Mouse (Mus musculus) gastrocnemius, postnatal 14 days (tissue): ENCODE measurements around the gene Lamtor4. TPM values are rescaled to one million over a fixed set of nuclear protein-coding genes. Genes with fewer than 3 reads are reported as not detected.

Experiments
- DNase-seq: peaks from one replicate; pipeline ENCODE4 v3.0.0; 2021; ENCODE audit warnings: mixed read lengths
- intact Hi-C: fragments of 180-260 bp; cut with DNase I; formaldehyde crosslinking; loops from one replicate; pipeline ENCODE4 v1.15.1; 2025; ENCODE audit warnings: low total_unique reads
- total RNA-seq, 2 experiments: library from RNA; stranded (reverse); gene quantifications; 2 replicates each; pipeline ENCODE4 v1.2.3; 2021

The Lamtor4 gene
- total RNA-seq, 2 experiments from 2014 or later: 52.6 to 60.5 TPM

DNA sequence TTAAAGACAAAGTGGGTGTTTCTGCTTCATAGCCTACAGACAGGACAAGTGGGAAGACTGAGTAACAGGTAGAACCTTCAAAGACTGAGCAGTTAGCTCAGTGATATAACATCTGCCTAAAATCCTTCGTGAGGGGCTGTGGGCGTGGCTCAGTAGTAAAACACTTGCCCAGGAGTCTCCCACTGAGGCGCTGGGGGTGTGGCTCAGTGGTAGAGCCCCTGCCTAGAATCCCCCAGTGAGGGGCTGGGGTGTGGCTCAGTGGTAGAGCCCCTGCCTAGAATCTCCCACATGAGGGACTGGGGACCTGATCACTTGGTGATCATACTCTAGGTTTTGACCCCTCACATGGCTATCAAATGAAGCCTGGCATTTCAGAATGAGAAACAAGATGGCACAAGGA is 2.8 kb downstream of the Lamtor4 start:
- intact Hi-C loops: no loop called here
- DNase-seq: no peak

DNA sequence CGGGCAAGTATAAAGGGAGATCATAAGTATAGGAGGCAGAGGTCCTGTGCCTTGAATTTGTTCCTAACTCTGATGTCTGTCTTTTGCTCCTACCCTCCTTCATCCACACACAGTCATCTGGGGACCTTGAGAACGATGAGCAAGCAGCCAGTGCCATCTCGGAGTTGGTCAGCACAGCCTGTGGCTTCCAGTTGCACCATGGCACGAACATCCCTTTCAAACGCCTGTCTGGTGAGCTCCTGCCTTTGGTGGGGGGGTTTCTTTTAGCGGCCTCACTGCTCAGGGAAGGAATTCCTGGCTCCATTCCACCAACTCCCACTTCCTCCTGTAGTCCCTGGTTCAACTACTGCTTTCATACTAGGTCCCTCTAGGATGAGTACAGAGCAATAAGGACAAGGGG is 3.3 kb downstream of the Lamtor4 start:
- no peak for DNase-seq
- intact Hi-C loops: no loop called here

GRCm38 (mm10) chr5:138258993-138259392 is 3.7 kb downstream of the Lamtor4 start:
- intact Hi-C loops: no loop called here
- DNase-seq: no peak

DNA sequence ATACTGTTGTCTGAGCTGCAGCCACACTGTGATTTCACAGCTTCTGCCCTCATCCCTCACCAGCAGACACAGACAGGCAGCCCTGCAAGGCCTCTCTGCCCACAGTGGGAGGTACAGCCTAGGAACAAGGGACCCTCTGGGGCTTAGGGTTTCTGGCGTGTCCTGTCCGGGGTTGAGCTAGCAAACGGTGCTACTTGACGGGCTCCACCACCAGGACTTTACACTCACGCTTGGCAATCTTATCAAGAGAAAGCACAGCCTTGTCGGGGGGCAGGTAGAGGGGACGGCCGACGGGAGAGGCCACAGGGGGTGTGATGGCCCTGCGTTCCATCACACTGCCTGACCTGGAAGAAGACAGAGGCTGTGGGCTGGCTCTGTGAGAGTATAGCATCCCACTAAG is 4.8 kb downstream of the Lamtor4 start:
- no peak for DNase-seq
- intact Hi-C loops: no loop called here

- DNase-seq: no peak
- intact Hi-C loops: no loop called here
These were observed 5.6 kb downstream of the Lamtor4 start for GRCm38 (mm10) chr5:138260834-138261233.

DNA sequence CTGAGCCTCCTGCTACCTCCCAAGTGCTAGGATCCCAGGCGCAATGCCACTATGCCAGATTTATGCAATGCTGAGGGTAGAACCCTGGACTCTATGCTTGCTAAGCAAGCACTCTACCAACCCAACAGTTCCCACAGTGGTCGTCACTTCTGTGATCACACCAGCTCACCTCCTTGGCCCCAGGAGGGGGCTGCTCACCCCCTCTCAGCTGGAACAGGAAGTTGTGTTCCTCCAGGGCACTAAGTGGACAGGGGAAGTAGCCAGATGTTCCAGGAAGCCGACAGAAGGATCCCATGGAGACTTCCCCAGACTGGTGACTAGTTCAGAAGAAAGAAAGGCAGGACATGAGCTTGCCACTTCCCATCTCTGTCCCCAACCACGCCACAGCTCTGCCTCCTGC is 6.7 kb downstream of the Lamtor4 start:
- intact Hi-C loops: no loop called here

GRCm38 (mm10) chr5:138262582-138263240 is 7.4 kb downstream of the Lamtor4 start:
- intact Hi-C loops: no loop called here
- no peak for DNase-seq

More for the DNA sequence above, 6.7 kb downstream of the Lamtor4 start:
- DNase-seq: no peak

- intact Hi-C loops: no loop called here
- DNase-seq: peak; percentile 92
These were observed 8.3 kb downstream of the Lamtor4 start, which contains the start of gene BC037034 for GRCm38 (mm10) chr5:138263260-138264206. Gene BC037034 (minus strand): TSS chr5:138264033.

GRCm38 (mm10) chr5:138264207-138264578 is 8.9 kb downstream of the Lamtor4 start:
- intact Hi-C loops: no loop called here

DNA sequence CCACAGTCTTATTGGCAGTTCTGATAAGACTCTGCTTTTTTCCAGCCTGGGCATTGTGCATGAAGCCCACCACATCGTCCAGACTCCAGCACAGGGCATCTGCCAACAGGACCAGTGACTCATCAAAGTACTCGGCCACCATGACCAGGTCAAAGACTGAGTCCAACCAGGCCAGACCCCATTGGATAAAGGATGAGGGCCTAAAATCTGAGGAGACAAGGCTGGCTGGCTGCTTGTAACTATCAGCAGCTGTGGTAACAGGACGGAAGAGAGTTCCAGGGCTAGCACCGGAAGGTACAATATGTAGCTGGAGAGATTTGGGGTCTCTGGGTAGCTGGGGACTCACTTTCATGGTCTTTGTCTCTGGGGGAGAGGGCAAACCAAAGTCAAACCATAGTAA is 10.4 kb downstream of the Lamtor4 start:
- intact Hi-C loops: no loop called here
- no peak for DNase-seq

More at GRCm38 (mm10) chr5:138264207-138264578, 8.9 kb downstream of the Lamtor4 start:
- DNase-seq: no peak

DNA sequence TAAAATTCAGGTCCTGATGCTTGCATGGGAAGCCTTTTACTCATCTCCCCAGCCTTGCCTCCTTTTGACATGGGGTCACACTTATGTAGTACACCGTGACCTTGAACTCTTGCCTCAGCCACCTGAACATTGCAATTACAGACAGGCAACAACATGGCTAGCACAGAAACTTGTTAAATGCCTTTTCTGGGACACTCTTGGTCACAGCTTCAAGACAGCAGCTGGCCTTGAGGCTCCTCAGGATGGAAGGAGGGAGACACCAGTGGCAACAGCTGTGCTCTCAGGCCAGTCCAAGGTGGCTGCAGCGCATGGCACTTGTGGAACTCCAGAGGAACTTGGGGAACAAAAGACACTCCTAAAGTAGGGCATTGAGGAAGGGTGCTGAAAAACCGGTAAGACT is 11.8 kb downstream of the Lamtor4 start:
- intact Hi-C loops: no loop called here
- DNase-seq: no peak

- intact Hi-C loops: no loop called here
These were observed 13.7 kb downstream of the Lamtor4 start for GRCm38 (mm10) chr5:138268980-138269379.

GRCm38 (mm10) chr5:138271232-138271631 is 15.9 kb downstream of the Lamtor4 start:
- DNase-seq: no peak
- intact Hi-C loops: no loop called here

More at GRCm38 (mm10) chr5:138268980-138269379, 13.7 kb downstream of the Lamtor4 start:
- DNase-seq: no peak

DNA sequence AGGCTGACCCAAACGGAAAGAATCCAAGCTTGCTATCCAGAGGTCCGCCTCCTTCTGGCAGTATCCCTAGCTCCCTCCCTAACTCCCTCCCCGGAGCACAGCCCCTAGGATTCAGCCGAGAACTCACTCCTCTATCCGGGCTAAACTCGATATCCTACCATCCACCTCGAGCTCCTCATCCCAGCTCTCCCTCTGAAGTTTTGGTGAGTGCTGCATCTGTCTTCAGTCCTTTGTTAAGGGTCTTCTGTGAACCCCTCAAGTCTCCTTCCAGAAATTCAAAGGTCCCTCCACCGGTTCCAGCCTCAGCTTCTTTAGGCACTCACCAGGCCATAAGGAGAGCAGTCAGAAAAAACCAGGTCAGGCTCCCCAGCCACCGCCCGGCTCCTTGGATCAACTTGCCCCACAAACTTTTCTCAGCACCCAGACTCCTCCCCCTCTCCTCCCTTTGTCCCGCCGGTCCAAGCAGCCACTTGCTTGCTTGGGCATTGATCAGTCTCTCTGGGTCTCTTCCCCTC is 17.2 kb downstream of the Lamtor4 start, which contains the start of gene Gal3st4:
TSS of gene Gal3st4 (minus strand) at position 432 of the 515 bp plus-strand sequence.
- intact Hi-C loops: no loop called here
- DNase-seq: peak; percentile 57

DNA sequence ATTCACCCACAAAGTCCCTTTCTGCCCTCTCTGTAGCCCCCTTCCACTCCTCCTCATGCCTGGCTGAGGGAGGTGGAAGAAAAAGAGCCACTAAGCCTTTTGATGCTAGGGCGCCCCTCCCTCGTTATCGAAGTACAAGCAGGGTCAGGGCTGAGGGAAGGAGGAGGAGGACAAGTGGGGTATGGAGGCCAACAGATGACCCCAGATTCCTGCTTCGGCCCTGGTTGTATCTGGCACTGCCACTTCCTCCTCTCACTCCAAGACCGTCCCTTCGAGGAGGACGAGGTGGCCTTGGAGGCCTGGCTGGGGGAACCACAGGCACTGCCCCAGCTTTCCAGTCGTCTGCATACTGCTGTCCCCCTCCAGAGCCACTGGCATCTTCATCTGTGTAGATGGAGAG is 18.9 kb downstream of the Lamtor4 start:
- intact Hi-C loops: no loop called here
- no peak for DNase-seq

- intact Hi-C loops: no loop called here
- DNase-seq: no peak
These were observed 20.2 kb downstream of the Lamtor4 start for GRCm38 (mm10) chr5:138275216-138276050.

- intact Hi-C loops: no loop called here
- DNase-seq: no peak
These were observed 22.7 kb downstream of the Lamtor4 start for GRCm38 (mm10) chr5:138277994-138278393.

DNA sequence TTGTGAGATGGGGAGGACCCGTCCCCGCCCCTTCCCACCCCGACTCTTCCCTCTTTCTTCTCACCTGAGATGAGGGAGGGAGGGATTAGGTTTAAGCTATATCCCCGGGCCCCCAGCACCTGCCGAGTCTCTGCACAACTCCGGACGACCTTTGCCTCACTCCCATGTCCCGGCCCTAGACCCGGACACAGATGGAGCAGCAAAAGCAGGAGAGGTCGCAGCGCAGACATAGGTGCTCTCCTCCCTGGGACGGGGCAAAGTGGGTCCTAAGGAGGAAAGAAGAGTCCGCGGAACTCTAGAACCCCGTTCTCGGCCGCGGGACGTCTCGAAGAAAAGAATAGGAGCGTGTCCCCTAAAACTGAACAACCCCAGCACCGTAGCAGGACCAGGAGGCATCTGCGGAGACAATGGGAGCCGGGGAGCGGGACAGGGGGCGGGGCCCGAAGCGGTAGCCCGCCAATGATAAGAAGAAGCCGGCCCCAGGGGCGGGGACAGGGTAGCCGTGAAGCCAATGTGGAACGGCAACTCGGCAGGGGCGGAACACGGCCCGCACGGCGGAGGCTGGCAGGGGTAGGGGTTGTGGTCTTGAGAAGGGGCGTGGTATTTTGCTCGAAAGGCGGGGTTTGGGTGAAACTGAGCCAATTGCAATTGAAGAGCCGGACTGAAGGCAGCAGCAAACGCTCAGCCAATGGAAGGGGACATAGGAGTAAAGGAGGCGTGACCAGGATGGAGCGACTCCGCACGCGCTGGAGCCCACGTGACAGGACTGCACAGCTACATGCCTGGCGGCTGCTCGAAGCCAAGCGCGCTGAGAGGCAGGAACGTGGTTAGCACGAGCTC is 24.5 kb downstream of the Lamtor4 start, which contains the start of the genes Gm43720, Gpc2 and Stag3:
TSS of gene Gm43720 (minus strand) at position 374 of the 840 bp plus-strand sequence.
TSS of gene Gpc2 (minus strand) at position 421 of the 840 bp plus-strand sequence.
TSS of gene Stag3 (plus strand) at position 656 of the 840 bp plus-strand sequence.
- peak; percentile 84 for DNase-seq
- intact Hi-C loops: no loop called here
